ENCODE assay signal across 21 mouse cellular contexts in the genomic region with DNA sequence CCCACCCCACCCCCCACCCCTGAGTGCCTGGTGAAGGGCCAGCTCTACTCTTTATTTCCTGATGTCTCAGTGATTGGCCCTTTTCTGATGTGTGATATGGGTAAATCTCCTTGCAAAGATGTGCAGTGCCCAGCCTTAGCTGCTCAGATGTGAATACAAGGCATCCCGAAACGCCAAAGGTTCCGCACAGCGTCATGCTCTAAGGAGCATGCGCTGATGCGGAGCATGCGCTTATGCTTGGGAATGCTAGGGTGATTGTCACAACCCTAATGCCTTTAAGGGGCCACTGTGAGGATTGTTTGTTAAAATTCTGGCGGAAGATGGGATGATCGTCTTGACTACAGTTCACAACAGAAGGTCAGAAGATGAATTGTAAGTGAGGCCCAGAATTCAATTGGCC. TPM values are rescaled to one million over a fixed set of nuclear protein-coding genes. Genes with fewer than 3 reads are reported as not detected.
A peak's percentile ranks its signal among the peaks of the same experiment; 100 is the strongest.
DNase-seq lines count a peak whose midpoint lies in the region; ATAC-seq and TF ChIP-seq lines count a peak whose summit lies in the region.
"Had no signal": no experiment of that assay in that cellular context is flagged by ENCODE, and none has a peak within 500 bp of the region (broad histone marks: within the 10 kb centered on the region; RNA-seq: fewer than 3 reads in every experiment).

No protein-coding gene starts in this region.

- 47% methylated on average over 9 of the region's 9 CpGs for WGBS in kidney, embryonic 14.5 days
- 83% methylated on average over 9 of the region's 9 CpGs for WGBS in lung, postnatal 0 days
- 86% methylated on average over 9 of the region's 9 CpGs for WGBS in embryonic facial prominence, embryonic 12.5 days
- WGBS in limb, embryonic 10.5 days = 95% methylated on average over 9 of the region's 9 CpGs

- no peaks in the 10 kb centered on the region for H3K36me3 ChIP-seq in kidney, embryonic 14.5 days (ENCODE audit: control insufficient read depth, insufficient read depth, low read length)
- H3K36me3 ChIP-seq in lung, postnatal 0 days (ENCODE audit: insufficient read depth, low read length) = no peaks in the 10 kb centered on the region
- no peaks in the 10 kb centered on the region for H3K36me3 ChIP-seq in embryonic facial prominence, embryonic 12.5 days
- no peaks in the 10 kb centered on the region for H3K36me3 ChIP-seq in limb, embryonic 10.5 days
- H3K36me3 ChIP-seq: G1E; stomach, embryonic 15.5 days had no signal

- no peak for TF ChIP-seq CTCF in lung, postnatal 0 days (IDR thresholded peaks at IDR 0.05)

- H3K27ac ChIP-seq in kidney, embryonic 14.5 days (ENCODE audit: low read depth, low read length) = peak overlapping the region; percentile 51
- peak overlapping the region; percentile 1 for H3K27ac ChIP-seq in lung, postnatal 0 days (ENCODE audit: low read length)
- peak overlapping the region; percentile 75 for H3K27ac ChIP-seq in embryonic facial prominence, embryonic 12.5 days
- H3K27ac ChIP-seq in limb, embryonic 10.5 days = peak overlapping the region; percentile 87
- H3K27ac ChIP-seq: forebrain, embryonic 13.5 days; gastrocnemius, adult 2 months had no signal

- H3K4me3 ChIP-seq in kidney, embryonic 14.5 days (ENCODE audit: low read length) = no peak overlapping the region
- H3K4me3 ChIP-seq in lung, postnatal 0 days (ENCODE audit: low read depth, low read length) = no peak overlapping the region
- no peak overlapping the region for H3K4me3 ChIP-seq in embryonic facial prominence, embryonic 12.5 days
- H3K4me3 ChIP-seq in limb, embryonic 10.5 days = no peak overlapping the region
- H3K4me3 ChIP-seq: forebrain, embryonic 13.5 days; gastrocnemius, adult 2 months; myocyte; stomach, embryonic 15.5 days had no signal

- H3K4me1 ChIP-seq in kidney, embryonic 14.5 days (ENCODE audit: control insufficient read depth, insufficient read depth, low read length) = peaks cover 40% of the 10 kb centered on the region
- H3K4me1 ChIP-seq in lung, postnatal 0 days (ENCODE audit: insufficient read depth, low read depth, low read length) = peaks cover 19% of the 10 kb centered on the region
- H3K4me1 ChIP-seq in embryonic facial prominence, embryonic 12.5 days = peaks cover 40% of the 10 kb centered on the region
- peaks cover 68% of the 10 kb centered on the region for H3K4me1 ChIP-seq in limb, embryonic 10.5 days

- no peak for TF ChIP-seq EP300 in lung, postnatal 0 days (IDR thresholded peaks at IDR 0.05)

- no peak overlapping the region for H3K4me2 ChIP-seq in kidney, embryonic 14.5 days (replicated peaks; ENCODE audit: low read depth, low read length)
- no peak overlapping the region for H3K4me2 ChIP-seq in lung, postnatal 0 days (replicated peaks; ENCODE audit: low read depth, low read length)
- no peak overlapping the region for H3K4me2 ChIP-seq in embryonic facial prominence, embryonic 12.5 days (replicated peaks)
- H3K4me2 ChIP-seq: forebrain, embryonic 13.5 days; stomach, embryonic 15.5 days had no signal

- H3K9ac ChIP-seq in kidney, embryonic 14.5 days (ENCODE audit: low read depth, low read length) = no peak overlapping the region
- H3K9ac ChIP-seq in lung, postnatal 0 days (replicated peaks; ENCODE audit: low read depth) = no peak overlapping the region
- no peak overlapping the region for H3K9ac ChIP-seq in embryonic facial prominence, embryonic 12.5 days
- H3K9ac ChIP-seq: forebrain, embryonic 13.5 days; liver, postnatal 0 days; stomach, embryonic 15.5 days had no signal

- DNase-seq in kidney, adult 11 months = no peak
- no peak for DNase-seq in lung, postnatal 0 days (ENCODE audit: low spot score)
- DNase-seq in lung, adult 18-20 months = no peak
- DNase-seq in limb, embryonic 10.5 days (ENCODE audit: low spot score) = no peak
- DNase-seq: adrenal gland, postnatal 36 days; cerebellum, adult 9-10 months; gastrocnemius, adult 2 months; left cerebral cortex, postnatal 4 days; thymus, adult 2 months; thymus, postnatal 4 days had no signal

- no peaks in the 10 kb centered on the region for H3K9me3 ChIP-seq in kidney, embryonic 14.5 days (ENCODE audit: control insufficient read depth, low read length)
- no peaks in the 10 kb centered on the region for H3K9me3 ChIP-seq in lung, postnatal 0 days (ENCODE audit: low read length)
- H3K9me3 ChIP-seq in embryonic facial prominence, embryonic 12.5 days = no peaks in the 10 kb centered on the region
- H3K9me3 ChIP-seq in limb, embryonic 10.5 days (replicated peaks) = no peaks in the 10 kb centered on the region
- H3K9me3 ChIP-seq: forebrain, embryonic 13.5 days; G1E; stomach, embryonic 15.5 days had no signal

- ATAC-seq in kidney, embryonic 14.5 days (ENCODE audit: low FRiP score, low TSS enrichment) = 0 out of 2 replicates have a peak, but pooled peaks have one; percentile 29
- ATAC-seq in lung, postnatal 0 days = no peak
- no peak for ATAC-seq in embryonic facial prominence, embryonic 12.5 days (ENCODE audit: insufficient number of reproducible peaks, insufficient read depth, low FRiP score, low TSS enrichment)
- ATAC-seq in erythroid progenitor cell, adult 5-6 weeks (replicated peaks; ENCODE audit: low FRiP score, poor library complexity, severe bottlenecking) = no peak
- ATAC-seq: midbrain, embryonic 16.5 days had no signal

- H3K27me3 ChIP-seq in kidney, embryonic 14.5 days (ENCODE audit: control insufficient read depth, insufficient read depth, low read length) = no peaks in the 10 kb centered on the region
- no peaks in the 10 kb centered on the region for H3K27me3 ChIP-seq in lung, postnatal 0 days (replicated peaks; ENCODE audit: insufficient read depth, low read length)
- H3K27me3 ChIP-seq in embryonic facial prominence, embryonic 12.5 days = no peaks in the 10 kb centered on the region
- H3K27me3 ChIP-seq in limb, embryonic 10.5 days (ENCODE audit: low read depth, poor library complexity, severe bottlenecking) = no peaks in the 10 kb centered on the region
- H3K27me3 ChIP-seq: CH12.LX; forebrain, embryonic 13.5 days; Patski; stomach, embryonic 15.5 days had no signal

RNA-seq across cellular contexts. Expression of gene Phlda1, which starts 34.6 kb away (rescaled TPM):
- 42.3 and 44.6 TPM in 2 replicates for polyA plus RNA-seq in kidney, embryonic 14.5 days (2014; fragmentation: Nextera tagmentation; extraction: Ambion mirVana)
- 97.0 and 100.0 TPM in 2 replicates for polyA plus RNA-seq in lung, postnatal 0 days (2015; fragmentation: Nextera tagmentation; extraction: Ambion mirVana)
- polyA plus RNA-seq in embryonic facial prominence, embryonic 12.5 days (2016; fragmentation: Nextera tagmentation; extraction: Ambion mirVana) = 34.7 and 37.4 TPM in 2 replicates
- polyA plus RNA-seq in limb, embryonic 10.5 days (2016; fragmentation: Nextera tagmentation; extraction: Ambion mirVana) = 19.8 and 20.1 TPM in 2 replicates
- total RNA-seq in erythroid progenitor cell, adult 5-6 weeks (2015; ENCODE audit: low replicate concordance) = 0.84 TPM in 1 of 2 replicates, not detected in the other
- 0.38 TPM in 1 of 2 replicates, not detected in the other for total RNA-seq in erythroid progenitor cell, adult 5-6 weeks (2017; ENCODE audit: low replicate concordance)

Comparison
In these comparisons a context has a peak if more than half of its experiments do, and no peak if none do; other contexts are left out.
1. H3K27ac ChIP-seq: peak in every context shown above with its lines; median percentile 87 in limb, embryonic 10.5 days; 75 in embryonic facial prominence, embryonic 12.5 days; 51 in kidney, embryonic 14.5 days; 1 in lung, postnatal 0 days.